Mouse (Mus musculus) stomach, embryonic 14.5 days (tissue): ENCODE results near the gene Insr. TPM values are rescaled to one million over a fixed set of nuclear protein-coding genes. Genes with fewer than 3 reads are reported as not detected.

Experiments
- ATAC-seq: fragments of 200-750 bp; cut with Nextera tagmentation; 2 replicates; pipeline ENCODE4 v1.8.0; 2017; ENCODE audit warnings: low read depth, moderate TSS enrichment; ENCODE audit not compliant: insufficient number of reproducible peaks, insufficient read depth, low FRiP score
- H3K27ac ChIP-seq: fragments of 300-500 bp; sonication (generic); 2 replicates; pipeline ENCODE4 v1.5.1; 2014; ENCODE audit warnings: mild to moderate bottlenecking, low read length, moderate library complexity, mixed read lengths
- H3K27me3 ChIP-seq: fragments of 300-500 bp; sonication (generic); 2 replicates; pipeline ENCODE4 v1.6.1; 2014; ENCODE audit warnings: low read length, control low read depth, mixed read lengths; ENCODE audit not compliant: control insufficient read depth, insufficient read depth
- H3K36me3 ChIP-seq: fragments of 300-500 bp; sonication (generic); 2 replicates; pipeline ENCODE4 v1.6.1; 2014; ENCODE audit warnings: mild to moderate bottlenecking, control low read depth, low read length, moderate library complexity, mixed read lengths; ENCODE audit not compliant: control insufficient read depth, insufficient read depth
- H3K4me1 ChIP-seq: fragments of 300-500 bp; sonication (generic); 2 replicates; pipeline ENCODE4 v1.6.1; 2014; ENCODE audit warnings: low read length, control low read depth, mixed read lengths; ENCODE audit not compliant: control insufficient read depth, insufficient read depth
- H3K4me2 ChIP-seq: fragments of 300-500 bp; sonication (generic); replicated peaks from 2 replicates; pipeline ENCODE4 v1.6.1; 2014; ENCODE audit warnings: low read depth, low read length, control low read depth
- H3K4me3 ChIP-seq: fragments of 300-500 bp; sonication (generic); 2 replicates; pipeline ENCODE4 v1.5.1; 2014; ENCODE audit warnings: low read depth, low read length, control low read depth
- H3K9ac ChIP-seq: fragments of 300-500 bp; sonication (generic); replicated peaks from 2 replicates; pipeline ENCODE4 v1.6.1; 2014; ENCODE audit warnings: low read depth, mild to moderate bottlenecking, control low read depth, low read length, moderate library complexity, mixed read lengths
- H3K9me3 ChIP-seq: fragments of 300-500 bp; sonication (generic); 2 replicates; pipeline ENCODE4 v1.6.1; 2016; ENCODE audit warnings: low read depth, low read length, control low read depth; ENCODE audit not compliant: control insufficient read depth
- WGBS: fragments of 180-500 bp; shearing (Covaris S2); extraction: QIAGEN DNeasy Blood & Tissue Kit; methylation state at CpG from one replicate; pipeline ENCODE4 v1.1.7; 2014; 5-methylcytosine and 5-hydroxymethylcytosine counted together
- polyA plus RNA-seq: library from polyadenylated mRNA; unstranded; fragments of >200 nt; fragmentation: Nextera tagmentation; extraction: Ambion mirVana; gene quantifications from 2 replicates; pipeline ENCODE4 v1.2.1, GENCODE M21; 2014

The Insr gene
- polyA plus RNA-seq, 1 experiment from 2014 or later: 40.8 TPM

- Histone ChIP-seq H3K36me3 (no peaks in the 10 kb centered on the region), H3K9ac (no peak overlapping the region), H3K4me2 (no peak overlapping the region), H3K4me3 (no peak overlapping the region), H3K4me1 (no peaks in the 10 kb centered on the region), H3K9me3 (no peaks in the 10 kb centered on the region), H3K27ac (no peak overlapping the region), H3K27me3 (no peaks in the 10 kb centered on the region)
- ATAC-seq: no peak
- 55% methylated on average over 5 of the region's 5 CpGs for WGBS
These were observed 42.1 kb downstream of the Insr start for GRCm38 (mm10) chr8:3237319-3237718.

- H3K4me2 ChIP-seq: no peak overlapping the region
- 62% methylated on average over 3 of the region's 3 CpGs for WGBS
- H3K36me3 ChIP-seq: no peaks in the 10 kb centered on the region
- no peak overlapping the region for H3K4me3 ChIP-seq
- H3K9ac ChIP-seq: no peak overlapping the region
- no peaks in the 10 kb centered on the region for H3K4me1 ChIP-seq
- no peaks in the 10 kb centered on the region for H3K27me3 ChIP-seq
- no peak for ATAC-seq
- H3K27ac ChIP-seq: no peak overlapping the region
- no peaks in the 10 kb centered on the region for H3K9me3 ChIP-seq
These were observed 43.1 kb downstream of the Insr start for GRCm38 (mm10) chr8:3236277-3236676.

DNA sequence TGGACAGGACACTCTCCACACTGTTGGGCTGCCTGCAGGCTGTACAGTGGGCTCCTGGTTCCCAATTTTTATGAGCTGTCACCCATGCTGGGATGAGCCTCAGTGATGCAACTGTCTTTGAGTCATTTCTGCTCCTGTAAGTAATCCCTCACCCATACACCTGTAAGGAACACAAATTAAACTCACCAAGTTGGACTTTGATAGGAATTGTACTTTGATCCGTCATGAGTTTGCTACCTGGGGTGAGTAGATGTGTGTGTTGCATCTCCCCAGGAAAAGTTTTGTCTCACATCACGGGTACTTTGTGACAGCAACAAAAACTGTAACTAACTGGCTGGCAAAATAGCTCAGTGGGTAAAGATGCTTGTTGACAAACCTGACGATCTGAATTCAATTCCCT is 44.8 kb downstream of the Insr start:
- no peak overlapping the region for H3K9ac ChIP-seq
- no peaks in the 10 kb centered on the region for H3K9me3 ChIP-seq
- no peak overlapping the region for H3K4me3 ChIP-seq
- no peak overlapping the region for H3K4me2 ChIP-seq
- no peaks in the 10 kb centered on the region for H3K4me1 ChIP-seq
- WGBS: 80% methylated on average over 3 of the region's 3 CpGs
- H3K36me3 ChIP-seq: no peaks in the 10 kb centered on the region
- no peak for ATAC-seq
- H3K27me3 ChIP-seq: no peaks in the 10 kb centered on the region
- no peak overlapping the region for H3K27ac ChIP-seq

- ATAC-seq: no peak
- H3K36me3 ChIP-seq: no peaks in the 10 kb centered on the region
- 88% methylated on average over 2 of the region's 2 CpGs for WGBS
- no peaks in the 10 kb centered on the region for H3K9me3 ChIP-seq
- no peak overlapping the region for H3K9ac ChIP-seq
- H3K27me3 ChIP-seq: no peaks in the 10 kb centered on the region
- H3K27ac ChIP-seq: no peak overlapping the region
- no peak overlapping the region for H3K4me2 ChIP-seq
- no peaks in the 10 kb centered on the region for H3K4me1 ChIP-seq
- H3K4me3 ChIP-seq: no peak overlapping the region
These were observed 46.8 kb downstream of the Insr start for GRCm38 (mm10) chr8:3232601-3233000.

DNA sequence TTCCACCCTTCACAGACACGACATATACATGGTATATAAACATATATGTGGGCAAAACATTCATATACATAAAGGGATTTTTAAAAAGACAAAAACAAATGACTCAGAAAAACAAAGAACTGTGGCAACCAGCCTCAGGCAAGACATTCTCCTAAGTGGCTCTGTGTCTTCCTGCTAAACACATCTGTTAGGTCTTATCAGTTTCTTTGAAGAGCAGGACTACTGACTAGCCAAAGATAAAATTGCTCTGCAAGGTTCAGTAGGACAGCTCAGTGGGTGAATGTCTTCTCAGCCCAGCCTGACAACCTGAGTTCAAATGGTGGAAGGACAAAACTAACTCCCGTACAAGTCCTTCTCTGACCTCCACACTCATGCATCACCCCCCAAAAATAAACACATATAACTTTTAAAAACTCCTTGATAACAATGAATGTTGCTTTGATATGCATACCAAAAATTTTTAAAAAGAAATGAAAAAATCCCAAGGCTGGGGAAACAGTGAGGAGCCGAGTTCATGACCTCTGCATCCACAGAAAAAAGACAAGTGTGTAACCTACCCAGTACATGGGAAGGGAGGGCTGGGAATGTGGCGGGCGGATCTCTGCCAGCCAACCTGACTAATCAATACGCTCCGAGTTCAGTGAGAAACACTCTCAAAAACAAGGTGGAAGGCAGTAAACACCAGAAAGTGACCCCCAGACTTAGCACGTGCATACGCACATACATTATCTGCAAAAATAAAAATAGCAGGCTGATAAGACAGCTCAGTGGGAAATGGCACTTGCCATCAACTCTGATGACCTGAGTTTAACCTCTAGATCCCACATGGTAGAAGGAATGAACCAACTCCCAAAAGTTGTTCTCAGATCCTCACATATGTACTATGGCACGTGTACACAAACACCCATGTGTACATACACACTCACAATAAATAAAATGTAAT is 49.0 kb downstream of the Insr start:
- no peak overlapping the region for H3K27ac ChIP-seq
- no peak overlapping the region for H3K4me3 ChIP-seq
- ATAC-seq: no peak
- H3K27me3 ChIP-seq: no peaks in the 10 kb centered on the region
- H3K9me3 ChIP-seq: no peaks in the 10 kb centered on the region
- H3K4me2 ChIP-seq: no peak overlapping the region
- H3K4me1 ChIP-seq: no peaks in the 10 kb centered on the region
- no peaks in the 10 kb centered on the region for H3K36me3 ChIP-seq
- 49% methylated on average over 10 of the region's 10 CpGs for WGBS
- no peak overlapping the region for H3K9ac ChIP-seq

DNA sequence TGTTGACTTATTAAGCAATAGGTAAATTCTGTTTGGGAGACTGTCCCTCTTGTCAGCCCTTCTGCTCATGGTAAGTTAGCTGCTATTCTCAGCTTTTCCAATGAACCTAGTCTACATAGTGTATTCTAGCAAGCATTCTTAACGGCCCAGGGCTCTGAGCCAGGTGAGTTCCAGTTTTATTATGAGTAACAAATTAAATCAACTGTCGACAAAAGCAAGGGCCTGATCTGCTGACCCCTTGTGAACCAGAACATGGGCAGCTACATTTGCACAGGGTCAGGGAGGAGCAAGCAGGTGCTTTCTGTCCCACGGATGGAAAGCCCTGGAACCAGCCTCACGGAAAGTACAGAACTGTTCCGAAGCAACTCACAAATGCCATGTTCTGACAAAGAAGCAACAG is 52.0 kb downstream of the Insr start:
- H3K27ac ChIP-seq: no peak overlapping the region
- no peaks in the 10 kb centered on the region for H3K27me3 ChIP-seq
- ATAC-seq: no peak
- H3K9ac ChIP-seq: no peak overlapping the region
- H3K4me3 ChIP-seq: no peak overlapping the region
- 67% methylated on average over 5 of the region's 5 CpGs for WGBS
- no peaks in the 10 kb centered on the region for H3K4me1 ChIP-seq
- no peak overlapping the region for H3K4me2 ChIP-seq
- H3K9me3 ChIP-seq: no peaks in the 10 kb centered on the region
- no peaks in the 10 kb centered on the region for H3K36me3 ChIP-seq

GRCm38 (mm10) chr8:3225731-3226130 is 53.7 kb downstream of the Insr start:
- no peak overlapping the region for H3K4me3 ChIP-seq
- no peaks in the 10 kb centered on the region for H3K9me3 ChIP-seq
- no peak overlapping the region for H3K9ac ChIP-seq
- H3K27ac ChIP-seq: no peak overlapping the region
- whole genome bisulfite sequencing: 71% methylated on average over 1 of the region's 1 CpGs
- peaks cover 7% of the 10 kb centered on the region; the same call in 1 of the 2 replicates for H3K4me1 ChIP-seq
- H3K4me2 ChIP-seq: no peak overlapping the region
- H3K27me3 ChIP-seq: no peaks in the 10 kb centered on the region
- no peaks in the 10 kb centered on the region for H3K36me3 ChIP-seq
- ATAC-seq: no peak

GRCm38 (mm10) chr8:3225184-3225583 is 54.2 kb downstream of the Insr start:
- H3K4me3 ChIP-seq: no peak overlapping the region
- ATAC-seq: no peak
- H3K9ac ChIP-seq: no peak overlapping the region
- WGBS: 77% methylated on average over 8 of the region's 8 CpGs
- no peaks in the 10 kb centered on the region for H3K9me3 ChIP-seq
- peaks cover 8% of the 10 kb centered on the region; the same call in 1 of the 2 replicates for H3K4me1 ChIP-seq
- H3K27me3 ChIP-seq: no peaks in the 10 kb centered on the region
- H3K27ac ChIP-seq: no peak overlapping the region
- H3K4me2 ChIP-seq: no peak overlapping the region
- no peaks in the 10 kb centered on the region for H3K36me3 ChIP-seq

DNA sequence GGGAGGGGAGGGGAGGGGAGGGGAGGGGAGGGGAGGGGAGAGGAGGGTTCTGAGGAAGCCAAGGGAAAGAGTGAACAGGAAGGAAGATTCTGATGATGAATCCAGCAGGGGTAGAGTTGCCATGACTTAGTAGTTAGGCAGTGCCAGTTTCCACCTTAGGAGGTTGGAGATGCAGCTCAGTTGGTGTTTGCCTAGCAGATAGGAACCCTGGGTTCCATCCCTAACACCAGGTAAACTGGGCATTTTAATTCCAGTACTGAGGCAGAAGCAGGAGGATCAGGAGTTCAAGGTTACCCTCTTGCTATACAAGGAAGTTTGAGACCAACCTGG is 56.8 kb downstream of the Insr start:
- Histone ChIP-seq H3K9me3 (no peaks in the 10 kb centered on the region), H3K9ac (no peak overlapping the region), H3K27me3 (no peaks in the 10 kb centered on the region), H3K36me3 (no peaks in the 10 kb centered on the region), H3K4me3 (no peak overlapping the region), H3K27ac (no peak overlapping the region), H3K4me2 (no peak overlapping the region), H3K4me1 (peaks cover 11% of the 10 kb centered on the region; the same call in 1 of the 2 replicates)
- ATAC-seq: no peak
